Mouse (Mus musculus) limb, embryonic 15.5 days (tissue): Measurements from ENCODE around the gene Mrpl46. TPM values are rescaled to one million over a fixed set of nuclear protein-coding genes. Genes with fewer than 3 reads are reported as not detected.

ENCODE experiments used
- ATAC-seq: fragments of 200-750 bp; cut with Nextera tagmentation; 2 replicates; pipeline ENCODE4 v1.8.0; 2017; ENCODE audit warnings: low read depth, moderate TSS enrichment; ENCODE audit not compliant: insufficient number of reproducible peaks, low FRiP score, low TSS enrichment
- H3K27ac ChIP-seq: fragments of 300-500 bp; sonication (generic); 2 replicates; pipeline ENCODE4 v1.5.1; 2015; ENCODE audit warnings: moderate library complexity, mild to moderate bottlenecking, inconsistent platforms
- H3K27me3 ChIP-seq: fragments of 300-500 bp; sonication (generic); 2 replicates; pipeline ENCODE4 v1.6.1; 2015; ENCODE audit warnings: inconsistent platforms
- H3K36me3 ChIP-seq: fragments of 300-500 bp; sonication (generic); 2 replicates; pipeline ENCODE4 v1.6.1; 2015; ENCODE audit warnings: inconsistent platforms
- H3K4me1 ChIP-seq: fragments of 300-500 bp; sonication (generic); 2 replicates; pipeline ENCODE4 v1.6.1; 2015; ENCODE audit warnings: inconsistent platforms
- H3K4me2 ChIP-seq: fragments of 300-500 bp; sonication (generic); 2 replicates; pipeline ENCODE4 v1.6.1; 2015; ENCODE audit warnings: mild to moderate bottlenecking, inconsistent platforms
- H3K4me3 ChIP-seq: fragments of 300-500 bp; sonication (generic); 2 replicates; pipeline ENCODE4 v1.5.1; 2015; ENCODE audit warnings: mild to moderate bottlenecking, inconsistent platforms
- H3K9ac ChIP-seq: fragments of 300-500 bp; sonication (generic); 2 replicates; pipeline ENCODE4 v1.6.1; 2015; ENCODE audit warnings: inconsistent platforms
- H3K9me3 ChIP-seq: fragments of 300-500 bp; sonication (generic); 2 replicates; pipeline ENCODE4 v1.6.1; 2016; ENCODE audit warnings: inconsistent platforms
- whole genome bisulfite sequencing: fragments of 180-500 bp; shearing (Covaris S2); methylation state at CpG from one replicate; pipeline ENCODE4 v1.1.7; 2015; 5-methylcytosine and 5-hydroxymethylcytosine counted together
- polyA plus RNA-seq: library from polyadenylated mRNA; unstranded; fragments of >200 nt; fragmentation: Nextera tagmentation; extraction: Ambion mirVana; gene quantifications from 2 replicates; pipeline ENCODE4 v1.2.1, GENCODE M21; 2015

Mrpl46 gene
- polyA plus RNA-seq, 1 experiment from 2014 or later = 54.6 TPM

DNA sequence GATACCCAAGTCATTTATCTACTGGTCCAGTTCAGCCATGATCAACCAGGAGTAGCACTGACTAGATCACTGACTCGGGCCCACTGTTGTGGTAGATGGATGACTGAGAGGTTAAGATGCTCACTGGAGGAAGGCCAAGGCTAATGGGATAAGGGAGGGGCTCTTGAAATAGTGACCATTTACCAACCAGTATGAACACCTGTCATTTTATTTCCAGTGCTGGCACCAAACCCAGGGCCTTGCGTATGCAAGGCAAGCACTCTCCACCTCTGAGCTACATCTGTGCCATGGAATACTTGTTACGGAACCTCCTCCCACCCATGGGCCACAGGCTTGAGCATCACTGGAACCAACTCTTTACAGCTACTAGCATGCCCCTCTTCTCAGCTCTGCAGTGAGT is 19.5 kb downstream of the Mrpl46 start:
- H3K4me3 ChIP-seq = no peak overlapping the region
- no peak overlapping the region for H3K27ac ChIP-seq
- no peaks in the 10 kb centered on the region for H3K4me1 ChIP-seq
- H3K27me3 ChIP-seq = peaks cover 5% of the 10 kb centered on the region; the same call in 1 of the 2 replicates
- no peak for ATAC-seq
- no peak overlapping the region for H3K9ac ChIP-seq
- no peaks in the 10 kb centered on the region for H3K36me3 ChIP-seq
- 86% methylated on average over 3 of the region's 3 CpGs for WGBS
- H3K9me3 ChIP-seq = no peaks in the 10 kb centered on the region
- H3K4me2 ChIP-seq = no peak overlapping the region

DNA sequence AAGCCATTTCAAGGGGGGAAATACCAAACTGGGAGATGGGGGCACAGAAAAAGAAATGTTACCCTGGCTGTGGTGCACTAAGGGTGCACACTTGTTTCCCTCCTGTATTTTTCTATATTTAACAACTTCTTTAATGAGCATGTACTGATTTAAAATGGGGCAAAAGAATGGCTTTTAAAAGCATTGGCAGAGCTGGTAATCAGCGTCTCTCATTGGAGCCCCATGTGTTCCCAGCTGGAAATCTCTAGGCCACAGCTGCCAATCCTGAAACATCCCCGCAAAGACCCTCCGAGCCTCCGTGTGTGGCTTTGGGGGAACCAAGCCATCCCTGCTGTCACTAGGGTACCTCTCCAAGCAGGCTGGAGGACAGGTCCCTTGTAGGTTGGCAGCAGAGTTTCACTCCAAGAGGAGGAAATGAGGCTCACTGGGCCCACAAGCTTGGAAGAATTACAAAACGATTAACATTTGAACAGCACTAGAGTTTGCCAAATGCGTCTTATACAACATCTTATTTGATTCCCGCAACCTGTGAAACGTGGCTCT is 28.8 kb downstream of the Mrpl46 start:
- no peak overlapping the region for H3K27ac ChIP-seq
- H3K4me3 ChIP-seq = no peak overlapping the region
- 59% methylated on average over 8 of the region's 8 CpGs for WGBS
- no peaks in the 10 kb centered on the region for H3K4me1 ChIP-seq
- no peak for ATAC-seq
- H3K36me3 ChIP-seq = no peaks in the 10 kb centered on the region
- H3K4me2 ChIP-seq = no peak overlapping the region
- no peaks in the 10 kb centered on the region for H3K27me3 ChIP-seq
- no peak overlapping the region for H3K9ac ChIP-seq
- no peaks in the 10 kb centered on the region for H3K9me3 ChIP-seq

DNA sequence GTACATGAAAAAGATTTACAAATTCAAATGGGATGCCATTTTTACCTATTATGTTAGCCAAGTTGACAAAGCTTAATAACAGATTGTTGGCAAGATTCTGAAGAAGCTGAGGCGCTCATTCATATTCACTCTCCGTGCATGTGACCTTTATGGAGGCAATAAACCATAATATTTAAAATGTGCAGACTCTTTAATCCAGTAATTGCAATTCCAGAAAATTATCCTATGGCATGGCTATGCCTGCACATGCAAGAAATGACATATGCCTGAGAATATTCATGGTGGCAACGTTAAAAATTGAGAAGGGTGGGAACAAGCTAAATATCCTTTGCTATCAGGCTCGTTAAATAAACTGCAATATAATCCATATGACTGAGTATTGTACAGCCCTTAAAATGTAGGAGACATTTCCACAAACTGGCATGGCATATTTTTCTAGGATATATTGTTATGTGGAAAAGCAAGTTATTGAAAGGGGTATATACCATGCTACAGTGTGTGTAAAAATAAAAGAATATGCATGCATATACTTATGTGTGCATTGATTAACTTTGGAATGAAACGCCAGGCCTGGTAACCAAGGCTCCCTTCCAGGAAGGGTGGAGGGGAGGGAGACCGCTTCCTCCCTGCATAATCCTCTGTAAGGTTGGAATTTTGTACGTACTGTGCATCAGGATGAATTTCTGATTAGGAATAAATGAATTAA is 29.4 kb downstream of the Mrpl46 start:
- Histone ChIP-seq H3K4me3 (no peak overlapping the region), H3K27ac (no peak overlapping the region), H3K4me1 (no peaks in the 10 kb centered on the region), H3K9ac (no peak overlapping the region), H3K4me2 (no peak overlapping the region), H3K9me3 (no peaks in the 10 kb centered on the region), H3K36me3 (no peaks in the 10 kb centered on the region), H3K27me3 (no peaks in the 10 kb centered on the region)
- ATAC-seq = no peak
- 63% methylated on average over 7 of the region's 7 CpGs for WGBS

DNA sequence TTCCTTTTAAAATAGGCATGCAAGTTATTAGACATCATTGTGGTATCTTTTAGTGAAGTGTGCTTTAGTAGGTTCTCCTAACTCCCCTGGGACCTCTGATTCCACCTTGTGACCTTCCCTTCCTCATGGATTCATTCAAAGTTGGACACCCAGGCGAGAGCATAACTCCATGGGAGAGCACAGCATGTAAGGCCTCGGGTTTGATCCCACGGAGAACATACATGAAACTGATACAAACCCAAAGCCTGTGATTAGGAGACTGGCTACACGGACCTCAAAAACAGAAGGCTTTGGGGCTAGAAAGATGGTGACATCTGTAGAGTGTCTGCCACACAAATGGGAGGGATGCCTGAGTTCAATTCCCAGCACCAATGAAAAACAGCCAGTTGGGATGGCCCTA is 30.4 kb downstream of the Mrpl46 start:
- no peaks in the 10 kb centered on the region for H3K9me3 ChIP-seq
- no peaks in the 10 kb centered on the region for H3K36me3 ChIP-seq
- H3K9ac ChIP-seq = no peak overlapping the region
- ATAC-seq = no peak
- H3K4me3 ChIP-seq = no peak overlapping the region
- no peak overlapping the region for H3K27ac ChIP-seq
- H3K4me2 ChIP-seq = no peak overlapping the region
- H3K27me3 ChIP-seq = no peaks in the 10 kb centered on the region
- WGBS = 78% methylated on average over 4 of the region's 4 CpGs
- no peaks in the 10 kb centered on the region for H3K4me1 ChIP-seq

DNA sequence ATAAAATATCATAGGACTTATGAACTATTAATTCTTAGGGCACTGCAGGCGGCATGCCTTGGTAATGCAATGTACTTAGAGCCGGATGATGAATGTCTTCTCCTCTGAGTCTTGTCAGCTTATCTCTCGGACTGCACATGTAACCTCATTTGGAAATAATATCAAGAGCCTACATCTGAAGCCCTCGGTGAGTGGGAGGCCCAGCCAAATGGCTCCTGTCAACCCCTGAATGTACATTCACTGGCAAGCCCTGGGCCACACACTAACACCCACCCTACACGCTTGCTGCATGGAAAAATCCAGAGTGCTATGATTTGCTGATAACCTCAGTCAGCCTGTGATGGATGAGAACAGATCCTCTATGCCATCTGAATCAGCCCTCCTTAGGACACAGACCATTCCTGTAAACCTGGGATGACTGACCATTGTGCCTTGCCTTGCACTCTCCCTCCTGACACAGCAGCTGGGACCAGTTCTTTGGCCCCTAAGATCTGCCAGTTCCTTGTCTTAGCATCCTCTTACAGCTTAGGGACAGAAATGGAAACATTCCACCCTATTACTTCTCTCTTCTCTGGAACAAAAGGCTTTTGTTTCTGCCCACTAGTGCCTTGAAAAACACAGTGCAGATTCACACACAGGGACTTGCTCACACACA is 39.5 kb downstream of the Mrpl46 start:
- no peaks in the 10 kb centered on the region for H3K36me3 ChIP-seq
- H3K4me2 ChIP-seq = no peak overlapping the region
- ATAC-seq = no peak
- no peak overlapping the region for H3K4me3 ChIP-seq
- no peak overlapping the region for H3K27ac ChIP-seq
- no peaks in the 10 kb centered on the region for H3K27me3 ChIP-seq
- no peaks in the 10 kb centered on the region for H3K4me1 ChIP-seq
- 78% methylated on average over 5 of the region's 5 CpGs for WGBS
- no peak overlapping the region for H3K9ac ChIP-seq
- no peaks in the 10 kb centered on the region for H3K9me3 ChIP-seq

- Histone ChIP-seq H3K36me3 (no peaks in the 10 kb centered on the region), H3K9me3 (no peaks in the 10 kb centered on the region), H3K9ac (no peak overlapping the region), H3K4me3 (no peak overlapping the region), H3K4me1 (no peaks in the 10 kb centered on the region), H3K4me2 (no peak overlapping the region), H3K27ac (no peak overlapping the region), H3K27me3 (no peaks in the 10 kb centered on the region)
- 64% methylated on average over 8 of the region's 8 CpGs for WGBS
- no peak for ATAC-seq
Measured at GRCm38 (mm10) chr7:78739351-78740000, 43.9 kb downstream of the Mrpl46 start.

- no peak within 1 kb of the TSS for H3K4me3 ChIP-seq
- H3K4me1 ChIP-seq = no peaks in the 10 kb centered on the region
- 0 out of 2 replicates have a peak, but pooled peaks cover 4% of the 10 kb centered on the region for H3K27me3 ChIP-seq
- WGBS = 84% methylated on average over 5 of the region's 5 CpGs
- ATAC-seq = no peak
- H3K36me3 ChIP-seq = no peaks in the 10 kb centered on the region
- H3K9me3 ChIP-seq = no peaks in the 10 kb centered on the region
- H3K9ac ChIP-seq = no peak within 1 kb of the TSS
- H3K27ac ChIP-seq = no peak within 1 kb of the TSS
- no peak within 1 kb of the TSS for H3K4me2 ChIP-seq
Measured at GRCm38 (mm10) chr7:78737614-78738210, 45.6 kb downstream of the Mrpl46 start, which contains the start of gene Ntrk3. Ntrk3 (minus strand) TSS chr7:78738012.

DNA sequence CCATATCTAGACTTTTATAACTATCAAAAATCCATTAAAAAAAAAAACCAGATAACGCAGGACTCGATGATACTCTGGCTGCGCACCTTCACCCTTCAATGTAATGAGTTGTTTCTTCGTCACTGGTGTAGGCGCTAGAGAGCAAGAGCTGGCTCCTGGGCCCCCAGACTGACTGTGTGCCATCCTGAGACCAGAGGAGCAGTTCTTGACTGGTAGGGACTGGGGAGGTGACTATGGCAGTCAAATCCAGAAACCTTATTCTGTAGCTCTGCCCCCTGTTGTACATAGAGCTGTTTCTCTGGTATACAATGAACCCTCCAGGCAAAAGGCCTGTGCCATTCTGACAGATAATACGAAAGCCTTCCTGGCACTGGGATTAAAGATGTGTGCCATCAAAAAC is 46.1 kb downstream of the Mrpl46 start:
- Histone ChIP-seq H3K4me2 (no peak overlapping the region), H3K9me3 (no peaks in the 10 kb centered on the region), H3K4me3 (no peak overlapping the region), H3K36me3 (no peaks in the 10 kb centered on the region), H3K4me1 (no peaks in the 10 kb centered on the region), H3K9ac (no peak overlapping the region), H3K27me3 (0 out of 2 replicates have a peak, but pooled peaks cover 4% of the 10 kb centered on the region), H3K27ac (no peak overlapping the region)
- no peak for ATAC-seq
- 92% methylated on average over 6 of the region's 6 CpGs for WGBS

DNA sequence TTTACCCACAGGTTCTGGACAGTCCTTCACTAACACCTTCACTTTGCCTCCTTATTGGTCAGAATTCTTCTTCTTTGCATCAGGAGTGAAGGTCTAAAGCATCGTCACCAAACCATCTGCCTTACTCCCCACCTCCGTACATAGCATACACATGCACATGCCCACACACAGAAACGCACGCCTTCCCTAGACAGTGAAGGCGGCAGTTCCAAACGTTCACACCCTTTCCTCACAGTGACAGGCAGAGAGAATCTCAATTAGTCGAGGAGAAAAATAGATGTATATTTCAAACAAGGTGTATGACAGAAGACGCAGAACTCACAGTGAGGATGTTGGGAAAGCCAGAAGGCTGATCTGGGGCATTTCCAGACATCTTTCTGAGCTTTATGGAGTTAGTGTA is 51.9 kb downstream of the Mrpl46 start:
- Histone ChIP-seq H3K36me3 (no peaks in the 10 kb centered on the region), H3K27ac (no peak overlapping the region), H3K9me3 (no peaks in the 10 kb centered on the region), H3K9ac (no peak overlapping the region), H3K4me1 (no peaks in the 10 kb centered on the region), H3K4me3 (no peak overlapping the region), H3K27me3 (0 out of 2 replicates have a peak, but pooled peaks cover 4% of the 10 kb centered on the region), H3K4me2 (no peak overlapping the region)
- no peak for ATAC-seq
- 77% methylated on average over 8 of the region's 8 CpGs for WGBS
